Mouse (Mus musculus): ENCODE measurements around the gene Brms1. TPM values are rescaled to one million over a fixed set of nuclear protein-coding genes. Genes with fewer than 3 reads are reported as not detected.

The Brms1 gene
- polyA plus RNA-seq, 1 experiment from 2014 or later = 35.1 TPM

GRCm38 (mm10) chr19:5016782-5017181 is 24.4 kb upstream of the Brms1 start:
- H3K27me3 ChIP-seq = peaks cover 7% of the 10 kb centered on the region; the same call in 1 of the 2 replicates
- 16% methylated on average over 12 of the region's 12 CpGs for WGBS (ENCODE audit: insufficient replicate concordance)
- ATAC-seq (ENCODE audit: low read depth) (no peak), DNase-seq (peak; percentile 60)
- no peak overlapping the region for H3K4me3 ChIP-seq (replicated peaks)
- no peaks in the 10 kb centered on the region for H3K9me3 ChIP-seq (replicated peaks)
- H3K36me3 ChIP-seq = no peaks in the 10 kb centered on the region
- no peak overlapping the region for H3K4me2 ChIP-seq
- peaks cover 7% of the 10 kb centered on the region for H3K4me1 ChIP-seq (replicated peaks)
- no peak overlapping the region for H3K9ac ChIP-seq
- no peak overlapping the region for H3K27ac ChIP-seq

GRCm38 (mm10) chr19:5017611-5018010 is 23.5 kb upstream of the Brms1 start:
- H3K36me3 ChIP-seq = no peaks in the 10 kb centered on the region
- no peak overlapping the region for H3K9ac ChIP-seq
- H3K27me3 ChIP-seq = peaks cover 4% of the 10 kb centered on the region; the same call in 1 of the 2 replicates
- no peak for DNase-seq
- H3K4me2 ChIP-seq = no peak overlapping the region
- no peak overlapping the region for H3K4me3 ChIP-seq (replicated peaks)
- 68% methylated on average over 4 of the region's 4 CpGs for WGBS (ENCODE audit: insufficient replicate concordance)
- no peak for ATAC-seq (ENCODE audit: low read depth)
- H3K4me1 ChIP-seq (replicated peaks) = peaks cover 7% of the 10 kb centered on the region
- H3K27ac ChIP-seq = no peak overlapping the region
- no peaks in the 10 kb centered on the region for H3K9me3 ChIP-seq (replicated peaks)

GRCm38 (mm10) chr19:5018191-5018590 is 23.0 kb upstream of the Brms1 start:
- Histone ChIP-seq H3K4me3 (replicated peaks) (no peak overlapping the region), H3K27ac (no peak overlapping the region), H3K4me1 (replicated peaks) (peaks cover 10% of the 10 kb centered on the region), H3K4me2 (no peak overlapping the region), H3K36me3 (no peaks in the 10 kb centered on the region), H3K9me3 (replicated peaks) (no peaks in the 10 kb centered on the region), H3K9ac (no peak overlapping the region), H3K27me3 (no peaks in the 10 kb centered on the region)
- DNase-seq = no peak
- ATAC-seq (ENCODE audit: low read depth) = no peak
- 67% methylated on average over 3 of the region's 3 CpGs for WGBS (ENCODE audit: insufficient replicate concordance)

- no peak overlapping the region for H3K27ac ChIP-seq
- WGBS (ENCODE audit: insufficient replicate concordance) = 73% methylated on average over 2 of the region's 2 CpGs
- H3K27me3 ChIP-seq = no peaks in the 10 kb centered on the region
- peaks cover 22% of the 10 kb centered on the region for H3K4me1 ChIP-seq (replicated peaks)
- no peak overlapping the region for H3K4me2 ChIP-seq
- H3K36me3 ChIP-seq = no peaks in the 10 kb centered on the region
- H3K9me3 ChIP-seq (replicated peaks) = no peaks in the 10 kb centered on the region
- no peak for ATAC-seq (ENCODE audit: low read depth)
- DNase-seq = no peak
- H3K9ac ChIP-seq = no peak overlapping the region
- no peak overlapping the region for H3K4me3 ChIP-seq (replicated peaks)
Observed at GRCm38 (mm10) chr19:5021416-5021815, 19.7 kb upstream of the Brms1 start.

GRCm38 (mm10) chr19:5023621-5024479 is 17.3 kb upstream of the Brms1 start, which contains the start of gene Slc29a2:
Gene Slc29a2, plus strand, starts transcription at chr19:5023860.
- DNase-seq = peak; percentile 84
- H3K4me2 ChIP-seq = peak within 1 kb of the TSS; percentile 96
- no peaks in the 10 kb centered on the region for H3K9me3 ChIP-seq (replicated peaks)
- no peaks in the 10 kb centered on the region for H3K27me3 ChIP-seq
- H3K4me1 ChIP-seq (replicated peaks) = peaks cover 18% of the 10 kb centered on the region
- H3K27ac ChIP-seq = peak within 1 kb of the TSS; percentile 75
- WGBS (ENCODE audit: insufficient replicate concordance) = under 1% methylated on average over 62 of the region's 62 CpGs
- 0 out of 2 replicates have a peak, but pooled peaks cover 14% of the 10 kb centered on the region for H3K36me3 ChIP-seq
- peak; percentile 89 for ATAC-seq (ENCODE audit: low read depth)
- peak within 1 kb of the TSS; percentile 78 for H3K9ac ChIP-seq
- peak within 1 kb of the TSS; percentile 72 for H3K4me3 ChIP-seq (replicated peaks)

GRCm38 (mm10) chr19:5026111-5026510 is 15.0 kb upstream of the Brms1 start:
- peaks cover 29% of the 10 kb centered on the region; the same call in 1 of the 2 replicates for H3K36me3 ChIP-seq
- no peak overlapping the region for H3K4me3 ChIP-seq (replicated peaks)
- H3K27ac ChIP-seq = no peak overlapping the region
- 79% methylated on average over 8 of the region's 8 CpGs for WGBS (ENCODE audit: insufficient replicate concordance)
- DNase-seq = no peak
- H3K9ac ChIP-seq = no peak overlapping the region
- no peaks in the 10 kb centered on the region for H3K9me3 ChIP-seq (replicated peaks)
- no peak for ATAC-seq (ENCODE audit: low read depth)
- no peak overlapping the region for H3K4me2 ChIP-seq
- H3K4me1 ChIP-seq (replicated peaks) = peaks cover 18% of the 10 kb centered on the region
- H3K27me3 ChIP-seq = no peaks in the 10 kb centered on the region

- Histone ChIP-seq H3K4me3 (replicated peaks) (no peak overlapping the region), H3K4me2 (no peak overlapping the region), H3K4me1 (replicated peaks) (peaks cover 3% of the 10 kb centered on the region), H3K9ac (no peak overlapping the region), H3K36me3 (peaks cover 24% of the 10 kb centered on the region), H3K27ac (no peak overlapping the region), H3K27me3 (no peaks in the 10 kb centered on the region), H3K9me3 (replicated peaks) (no peaks in the 10 kb centered on the region)
- no peak for ATAC-seq (ENCODE audit: low read depth)
- DNase-seq = no peak
- 60% methylated on average over 3 of the region's 3 CpGs for WGBS (ENCODE audit: insufficient replicate concordance)
Observed at GRCm38 (mm10) chr19:5032686-5033085, 8.5 kb upstream of the Brms1 start.

GRCm38 (mm10) chr19:5036577-5036976 is 4.6 kb upstream of the Brms1 start:
- no peak for ATAC-seq (ENCODE audit: low read depth)

GRCm38 (mm10) chr19:5037678-5038571 is 3.2 kb upstream of the Brms1 start:
- Histone ChIP-seq H3K4me2 (peak overlapping the region; percentile 95), H3K27me3 (no peaks in the 10 kb centered on the region), H3K4me3 (replicated peaks) (peak overlapping the region; percentile 75), H3K9me3 (replicated peaks) (no peaks in the 10 kb centered on the region), H3K27ac (peak overlapping the region; percentile 62; the same call in 1 of the 2 replicates), H3K4me1 (replicated peaks) (peaks cover 45% of the 10 kb centered on the region), H3K36me3 (0 out of 2 replicates have a peak, but pooled peaks cover 4% of the 10 kb centered on the region), H3K9ac (peak overlapping the region; percentile 80)
- DNase-seq (peak; percentile 70), ATAC-seq (ENCODE audit: low read depth) (peak; percentile 32; the same call in 1 of the 2 replicates)
- 5% methylated on average over 32 of the region's 32 CpGs for WGBS (ENCODE audit: insufficient replicate concordance)

More at GRCm38 (mm10) chr19:5036577-5036976, 4.6 kb upstream of the Brms1 start:
- Histone ChIP-seq H3K4me1 (replicated peaks) (peaks cover 32% of the 10 kb centered on the region), H3K27me3 (no peaks in the 10 kb centered on the region), H3K9ac (no peak overlapping the region), H3K4me3 (replicated peaks) (no peak overlapping the region), H3K36me3 (peaks cover 1% of the 10 kb centered on the region; the same call in 1 of the 2 replicates), H3K27ac (no peak overlapping the region), H3K9me3 (replicated peaks) (no peaks in the 10 kb centered on the region), H3K4me2 (no peak overlapping the region)
- 67% methylated on average over 4 of the region's 4 CpGs for WGBS (ENCODE audit: insufficient replicate concordance)
- no peak for DNase-seq

- Histone ChIP-seq H3K4me1 (replicated peaks) (peaks cover 45% of the 10 kb centered on the region), H3K36me3 (peaks cover 6% of the 10 kb centered on the region; the same call in 1 of the 2 replicates), H3K27me3 (no peaks in the 10 kb centered on the region), H3K9ac (peak within 1 kb of the TSS; percentile 80), H3K9me3 (replicated peaks) (no peaks in the 10 kb centered on the region), H3K4me2 (peak within 1 kb of the TSS; percentile 95), H3K4me3 (replicated peaks) (peak within 1 kb of the TSS; percentile 75), H3K27ac (peak within 1 kb of the TSS; percentile 62; the same call in 1 of the 2 replicates)
- DNase-seq = peak; percentile 75
- peak; percentile 75 for ATAC-seq (ENCODE audit: low read depth)
- under 1% methylated on average over 40 of the region's 44 CpGs for WGBS (ENCODE audit: insufficient replicate concordance)
Observed at GRCm38 (mm10) chr19:5038709-5039156, 2.4 kb upstream of the Brms1 start, which contains the start of the genes B4gat1 and AC124502.3. Gene B4gat1, plus strand, starts transcription at chr19:5038826. Gene AC124502.3, plus strand, starts transcription at chr19:5038891.
